Mouse (Mus musculus): ENCODE data around the gene Fbxo27.
"Not testable (repeated sequence)": the region's sequence is repeated elsewhere in the genome, so short reads cannot be mapped to it uniquely, and the experiment has no call there.

DNA sequence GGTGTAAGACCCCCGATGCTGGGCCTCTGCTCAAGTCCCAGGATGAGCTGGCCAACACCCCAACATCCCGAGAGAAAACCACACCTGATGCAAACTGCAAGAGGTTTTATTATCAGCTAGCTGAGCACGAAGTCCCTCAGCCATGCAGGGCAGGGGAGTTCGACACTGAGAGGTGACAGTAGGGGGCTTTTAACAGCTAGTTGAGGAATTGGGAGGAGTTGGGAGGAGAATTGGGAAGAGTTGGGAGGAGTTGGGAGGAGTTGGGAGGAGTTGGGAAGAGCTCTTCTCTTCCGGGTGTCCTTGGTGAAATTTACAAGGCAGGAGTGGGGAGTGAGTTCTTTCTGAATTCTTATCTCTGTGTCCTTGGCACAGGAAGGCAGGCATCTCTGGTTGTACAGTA, 19.9 kb upstream of the Fbxo27 start:
- not testable (repeated sequence) for TF ChIP-seq EP300 (IDR thresholded peaks at IDR 0.05; ENCODE audit: insufficient read depth, low read depth, low read length); POLR2A (IDR thresholded peaks at IDR 0.05; ENCODE audit: insufficient read depth, low read length)
